Mouse (Mus musculus): ENCODE measurements at regions not wholly inside any gene's neighbourhood (a gene's known extent, or its start where the extent isn't known, plus 50 kb on each side); places are given as distances from the start of the nearest gene placed in this dataset.

- DNase-seq (ENCODE audit: low spot score in 2 of 2), result no peak
Measured at GRCm38 (mm10) chr12:99039497-99040322, 119.3 kb downstream of the Ttc8 start.

GRCm38 (mm10) chr12:99041606-99042005 is 121.2 kb downstream of the Ttc8 start:
- DNase-seq (ENCODE audit: low spot score in 2 of 2), result no peak

- no peak for DNase-seq (ENCODE audit: low spot score in 2 of 2)
Measured at GRCm38 (mm10) chr12:99042918-99043862, 122.8 kb downstream of the Ttc8 start.

GRCm38 (mm10) chr12:99044477-99044876 is 124.1 kb downstream of the Ttc8 start:
- no peak for DNase-seq (ENCODE audit: low spot score in 2 of 2)

- DNase-seq (ENCODE audit: low spot score in 2 of 2), result no peak
Measured at GRCm38 (mm10) chr12:99050426-99050825, 130.1 kb downstream of the Ttc8 start.

- no peak for DNase-seq (ENCODE audit: low spot score in 2 of 2)
Measured at GRCm38 (mm10) chr12:99052599-99052998, 132.2 kb downstream of the Ttc8 start.

DNA sequence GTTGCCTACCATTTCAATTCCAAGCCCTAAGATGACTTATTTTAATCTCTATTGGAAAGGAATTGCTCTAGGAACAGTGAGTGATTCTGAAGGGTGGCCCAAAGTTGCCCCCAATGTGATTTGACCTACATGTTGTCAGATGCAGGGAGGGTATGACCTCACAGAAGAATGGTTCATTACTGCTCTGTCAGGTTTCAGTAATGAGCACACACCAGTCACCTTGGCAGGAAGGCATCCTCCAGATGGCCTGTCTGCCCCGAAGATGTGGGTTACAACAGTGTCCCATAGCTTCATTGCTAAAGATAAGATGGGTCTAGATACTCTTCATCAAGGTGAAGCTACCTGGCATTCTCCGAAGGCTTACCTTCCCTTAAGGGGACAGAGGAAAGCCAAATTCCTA is 137.1 kb downstream of the Ttc8 start:
- DNase-seq (ENCODE audit: low spot score in 2 of 2), result no peak

DNA sequence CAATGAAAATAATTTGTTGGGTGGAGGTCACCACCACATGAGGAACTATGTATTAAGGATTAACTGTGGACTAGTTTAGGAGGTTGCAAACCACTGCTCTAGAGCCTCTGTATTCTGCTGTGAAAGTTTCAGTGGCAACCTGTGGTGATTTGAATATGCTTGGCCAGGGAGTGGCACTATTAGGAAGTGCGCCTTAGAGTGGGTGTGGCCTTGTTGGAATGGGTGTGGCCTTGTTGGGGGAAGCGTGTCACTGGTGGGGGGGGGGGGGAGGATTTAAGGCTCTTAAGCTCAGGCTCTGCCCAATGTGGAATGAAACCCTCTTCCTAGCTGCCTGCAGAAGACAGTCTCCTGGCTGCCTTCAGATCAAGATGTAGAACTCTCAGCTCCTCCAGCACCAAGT is 138.5 kb downstream of the Ttc8 start:
- no peak for DNase-seq (ENCODE audit: low spot score in 2 of 2)

GRCm38 (mm10) chr12:99059491-99059890 is 139.1 kb downstream of the Ttc8 start:
- DNase-seq (ENCODE audit: low spot score in 2 of 2), result no peak

DNA sequence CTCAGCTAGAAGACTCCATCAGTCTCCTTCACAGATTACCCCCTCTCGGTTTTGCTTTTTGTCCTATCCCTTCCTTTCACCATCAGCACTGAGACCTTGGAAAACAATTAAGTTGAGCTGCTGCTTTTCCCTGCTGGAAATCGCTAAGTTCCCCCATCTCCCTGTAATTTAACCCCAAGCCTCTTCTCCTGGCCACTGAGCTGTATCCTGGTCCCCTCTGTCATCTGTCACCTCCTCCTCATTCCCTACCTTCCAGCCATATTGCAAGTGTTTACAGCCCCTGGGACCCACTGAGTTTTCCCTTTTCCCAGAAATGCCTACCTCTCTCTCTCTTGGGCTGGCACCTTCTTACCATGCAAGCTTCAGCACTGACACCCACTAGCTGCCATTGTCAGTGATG is 140.3 kb downstream of the Ttc8 start:
- DNase-seq (ENCODE audit: low spot score in 2 of 2), result no peak

DNA sequence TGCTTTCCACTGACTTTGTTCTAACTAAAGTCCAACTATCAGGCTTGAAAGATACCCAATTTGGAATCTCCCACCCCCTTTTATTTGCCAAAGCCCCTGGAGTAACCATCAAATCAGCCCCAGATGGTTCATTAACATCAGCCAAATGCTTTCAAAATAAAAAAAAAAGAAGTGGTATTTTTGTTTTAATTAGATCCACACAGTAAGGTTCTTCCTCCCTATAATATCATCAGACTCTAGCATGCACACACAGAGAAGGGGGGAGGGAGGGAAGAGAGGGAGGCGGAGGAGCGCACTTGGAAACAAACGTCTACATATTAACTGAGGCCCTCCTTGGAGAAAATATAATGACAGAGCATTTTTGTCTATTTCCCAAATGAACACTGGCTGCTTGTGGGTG is 143.1 kb downstream of the Ttc8 start:
- DNase-seq (ENCODE audit: low spot score in 2 of 2), result no peak

GRCm38 (mm10) chr12:99063885-99064284 is 143.5 kb downstream of the Ttc8 start:
- no peak for DNase-seq (ENCODE audit: low spot score in 2 of 2)

DNA sequence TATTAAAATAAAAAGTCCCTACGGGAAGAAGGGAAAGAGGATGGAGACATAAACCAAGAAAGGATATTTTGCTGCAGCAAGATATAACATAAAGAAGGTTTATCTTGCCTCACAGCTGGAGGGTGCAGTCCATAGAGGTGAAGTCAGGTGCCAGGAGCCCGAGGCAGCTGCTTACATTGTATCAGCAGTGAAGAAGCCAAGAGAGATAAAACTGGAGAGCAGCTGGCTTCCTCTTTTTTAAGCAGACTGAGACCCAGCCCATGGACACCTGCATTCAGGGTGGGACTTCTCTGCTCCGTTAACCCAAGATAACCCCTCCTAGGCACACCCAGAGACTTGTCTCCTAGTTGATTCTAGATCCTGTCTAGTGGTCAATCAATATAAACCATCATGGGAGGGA is 147.6 kb downstream of the Ttc8 start:
- DNase-seq (ENCODE audit: low spot score in 2 of 2), result no peak

- no peak for DNase-seq (ENCODE audit: low spot score in 2 of 2)
Measured at GRCm38 (mm10) chr12:99073766-99074165, 153.4 kb downstream of the Ttc8 start.

- DNase-seq (ENCODE audit: low spot score in 2 of 2), result no peak
Measured at GRCm38 (mm10) chr12:99077366-99077765, 157.0 kb downstream of the Ttc8 start.

DNA sequence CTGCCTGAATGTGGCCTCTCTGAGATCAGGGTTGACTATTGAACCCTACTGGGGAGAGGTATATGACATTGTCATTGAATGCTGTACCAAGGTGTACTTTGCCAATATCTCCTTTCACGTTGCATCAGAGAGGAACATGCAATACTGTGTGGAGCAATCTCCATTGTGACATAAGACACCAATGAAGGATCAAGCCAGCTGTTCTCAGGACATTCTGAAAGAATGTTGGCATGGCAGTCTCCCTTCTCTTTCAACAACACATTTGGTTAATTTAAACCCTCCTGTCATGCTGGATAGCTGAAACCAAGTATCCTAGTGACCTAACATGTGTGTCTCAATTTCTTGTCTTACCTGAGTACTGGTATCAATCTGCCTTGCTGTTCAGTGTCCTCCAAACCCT is 159.5 kb downstream of the Ttc8 start:
- DNase-seq (ENCODE audit: low spot score in 2 of 2), result no peak

- no peak for DNase-seq (ENCODE audit: low spot score in 2 of 2)
Measured at GRCm38 (mm10) chr12:99083616-99084015, 163.2 kb downstream of the Ttc8 start.

- peak; percentile 57 to 67 for DNase-seq (ENCODE audit: low spot score in 2 of 2)
Measured at GRCm38 (mm10) chr12:99084144-99084543, 163.8 kb downstream of the Ttc8 start.

DNA sequence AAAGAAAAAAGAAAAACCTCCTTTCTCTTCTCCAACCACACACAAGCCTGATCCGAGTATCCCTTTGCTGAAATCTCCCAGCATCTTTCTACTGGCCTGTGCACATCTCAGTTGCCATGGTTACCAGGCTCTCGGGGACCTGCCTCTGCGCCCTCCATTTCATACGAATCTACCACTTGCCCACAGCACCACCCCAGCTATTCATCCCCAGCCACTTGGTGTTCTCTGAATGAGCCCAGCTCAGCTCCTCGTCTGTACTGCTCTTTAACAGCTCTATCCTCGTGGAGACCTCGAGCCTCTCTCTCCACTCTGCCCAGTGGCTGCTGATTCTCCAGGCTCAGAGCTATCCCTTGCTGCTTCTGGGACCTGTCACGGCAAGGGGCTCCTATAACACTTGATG is 166.9 kb downstream of the Ttc8 start:
- DNase-seq (ENCODE audit: low spot score in 2 of 2), result no peak

- no peak for DNase-seq (ENCODE audit: low spot score in 2 of 2)
Measured at GRCm38 (mm10) chr12:99091770-99092169, 171.4 kb downstream of the Ttc8 start.

DNA sequence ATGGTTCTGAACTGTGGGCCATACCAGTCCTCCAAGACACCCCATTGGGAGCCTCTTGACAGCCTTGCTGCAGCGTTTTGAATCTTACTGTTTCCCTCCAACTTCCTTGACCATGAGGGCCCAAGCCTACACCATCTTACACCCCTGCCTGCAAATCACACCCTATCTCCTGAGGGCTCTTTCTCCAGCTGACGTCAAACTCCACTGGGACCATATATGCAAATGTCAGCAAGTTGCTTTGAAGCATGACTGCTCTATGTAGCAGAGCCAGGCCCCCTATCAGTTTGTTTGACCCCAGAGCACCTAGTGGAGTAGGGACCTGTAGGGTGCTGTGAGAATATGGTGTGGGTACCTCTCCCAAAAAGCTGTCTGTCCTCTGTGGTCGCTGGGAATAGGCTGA is 172.8 kb downstream of the Ttc8 start:
- no peak for DNase-seq (ENCODE audit: low spot score in 2 of 2)

- DNase-seq (ENCODE audit: low spot score in 2 of 2), result no peak
Measured at GRCm38 (mm10) chr12:99093989-99094388, 173.6 kb downstream of the Ttc8 start.

Measured in adrenal gland, postnatal 4 days (tissue).